Mouse (Mus musculus) layer of hippocampus, postnatal 25 days (tissue): ENCODE data around the gene Dntt. TPM values are rescaled to one million over a fixed set of nuclear protein-coding genes. Genes with fewer than 3 reads are reported as not detected.

Source experiments
- DNase-seq, 2 experiments: peaks; one replicate each; pipeline ENCODE4 v3.0.0; 2022; ENCODE audit warnings: mixed read lengths in 2 of 2, low spot score in 1 of 2; ENCODE audit errors: extremely low spot score in 1 of 2
- total RNA-seq, 2 experiments: library from RNA; stranded (reverse); gene quantifications; 2 replicates each; pipeline ENCODE4 v1.2.3; 2021

Dntt gene
- total RNA-seq, 2 experiments from 2014 or later, result not detected

DNA sequence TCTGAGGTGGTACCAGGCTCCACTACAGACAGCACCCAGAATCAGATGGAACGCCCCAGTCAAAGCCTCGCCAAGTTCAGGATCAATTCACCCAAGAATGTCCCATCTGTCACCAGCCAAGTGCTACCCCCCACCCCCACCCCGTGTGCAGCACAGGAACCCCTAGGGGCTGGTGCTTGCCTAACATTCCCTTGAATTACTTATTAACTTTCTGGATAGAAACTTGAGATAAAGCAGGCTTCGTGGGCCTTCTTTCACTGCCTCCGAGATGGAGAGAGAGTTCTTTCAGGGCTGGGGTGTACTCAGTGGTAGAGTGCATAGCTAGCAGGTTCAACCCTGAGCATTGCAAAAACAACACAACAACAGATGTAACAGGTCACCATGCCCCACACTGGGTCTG, 23.2 kb downstream of the Dntt start:
- no peak for DNase-seq

DNA sequence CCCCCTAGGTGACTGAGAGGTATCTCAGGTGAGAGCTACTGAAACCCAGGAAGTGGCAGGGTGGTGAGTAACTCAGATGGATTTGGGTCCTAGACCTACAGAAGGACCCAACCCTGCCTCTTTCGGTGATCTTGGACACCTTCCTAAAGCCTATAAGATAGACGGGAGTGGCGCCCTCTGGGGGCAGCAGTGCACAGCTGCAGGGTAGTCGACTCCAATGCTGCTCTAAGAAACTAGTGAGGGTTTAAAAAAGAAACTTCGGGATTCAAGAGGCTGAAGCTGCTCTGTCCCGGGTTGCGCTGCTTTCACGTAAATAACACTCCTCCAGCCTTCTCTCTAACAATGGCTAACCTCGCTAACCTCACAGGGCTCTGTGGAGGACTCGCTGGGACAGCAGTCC, 24.5 kb downstream of the Dntt start:
- peak in 1 of 2 experiments; percentile 27 for DNase-seq

DNA sequence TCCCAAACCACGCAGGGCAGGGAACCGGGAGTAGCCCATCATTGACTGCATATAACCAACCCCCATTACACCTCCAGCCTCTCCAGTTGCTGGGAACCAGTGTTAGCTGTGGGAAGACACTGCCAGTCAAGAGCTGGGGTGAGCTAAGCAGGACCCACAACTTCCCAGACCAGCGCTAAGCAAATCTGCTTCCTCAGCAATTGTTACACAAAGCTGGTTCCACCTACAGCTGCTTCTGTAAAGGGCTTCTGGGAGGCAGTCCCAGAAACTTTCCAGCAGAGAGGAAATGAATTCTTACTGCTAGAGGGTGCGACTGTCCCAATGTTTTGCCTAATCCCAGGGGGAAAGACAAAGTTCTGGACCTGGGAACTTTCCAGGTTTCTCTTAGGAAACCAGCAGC, 25.6 kb downstream of the Dntt start:
- DNase-seq, result no peak

DNA sequence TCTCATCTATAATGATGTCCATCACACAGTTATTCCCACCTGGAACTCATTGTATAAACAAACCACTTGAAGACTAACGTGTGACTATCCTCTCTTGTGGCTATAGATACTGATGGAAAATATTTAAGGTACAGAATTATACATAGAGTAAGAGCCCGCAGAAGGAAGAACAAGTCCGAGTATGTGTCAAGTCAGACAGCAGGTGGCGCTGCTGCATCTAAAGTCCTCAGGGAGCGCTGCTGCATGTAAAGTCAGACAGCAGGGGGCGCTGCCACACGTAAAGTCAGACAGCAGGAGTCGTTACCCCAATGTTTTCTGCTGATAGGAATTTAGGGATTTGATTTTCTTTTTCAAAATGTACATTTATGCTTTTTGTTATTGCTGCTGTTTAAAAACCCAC, 42.4 kb downstream of the Dntt start:
- peak; percentile 89 to 99 for DNase-seq

DNA sequence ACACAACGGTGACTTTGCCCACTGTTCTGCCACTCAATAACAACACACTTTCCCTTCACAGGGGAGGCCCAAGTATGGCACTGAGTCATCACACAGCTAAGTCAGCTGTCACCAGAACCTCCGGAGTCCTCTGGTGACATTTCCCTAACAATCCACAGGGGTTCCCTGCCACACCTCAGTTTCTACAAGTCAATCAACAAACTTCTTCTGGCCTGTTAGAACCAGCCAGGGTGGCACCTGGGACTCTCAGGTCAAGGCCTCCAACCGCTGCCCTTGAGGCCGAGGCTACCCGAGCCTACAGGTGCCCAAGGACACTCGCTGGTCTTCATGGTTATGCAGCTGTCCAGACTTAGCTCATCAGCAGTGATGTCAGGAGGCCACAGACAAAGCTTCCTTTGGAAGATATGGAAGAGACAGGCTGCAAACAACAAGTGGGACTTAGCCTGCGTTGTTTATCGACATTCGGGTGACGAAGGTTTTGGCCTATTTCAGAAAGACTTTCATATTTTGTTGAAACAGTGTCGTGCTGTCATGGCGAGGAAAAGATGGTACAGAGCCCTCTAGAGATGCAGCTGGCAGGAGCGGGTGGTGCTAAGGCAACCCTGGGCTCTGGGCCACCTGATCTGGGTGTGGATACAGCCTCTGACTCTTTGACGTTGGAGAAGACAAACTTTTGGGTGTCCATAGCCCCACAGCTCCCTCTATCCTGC, 44.8 kb downstream of the Dntt start:
- DNase-seq, result no peak

DNA sequence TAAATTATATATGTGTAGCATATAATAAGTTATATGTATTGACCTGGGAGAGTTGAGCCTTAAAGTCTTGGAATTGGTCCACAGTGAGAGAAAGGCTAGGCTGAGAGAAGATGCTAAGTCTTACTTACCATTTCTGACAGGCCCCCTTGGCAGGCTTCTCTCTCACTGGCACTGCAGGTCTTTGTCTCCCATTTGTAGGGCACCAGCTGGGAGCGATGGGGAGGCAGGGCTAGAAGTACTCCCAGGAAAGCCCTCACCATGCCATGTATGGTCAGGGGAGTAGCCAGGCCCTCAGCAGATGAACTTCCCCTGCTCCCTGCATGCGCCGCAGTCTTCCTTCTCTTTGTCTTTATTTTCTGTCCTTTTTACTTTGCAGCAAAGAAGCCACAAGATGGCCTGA, 47.8 kb downstream of the Dntt start, which contains the start of gene Opalin:
TSS of gene Opalin (minus strand) at position 208 of the 400 bp plus-strand sequence.
- DNase-seq, result no peak

DNA sequence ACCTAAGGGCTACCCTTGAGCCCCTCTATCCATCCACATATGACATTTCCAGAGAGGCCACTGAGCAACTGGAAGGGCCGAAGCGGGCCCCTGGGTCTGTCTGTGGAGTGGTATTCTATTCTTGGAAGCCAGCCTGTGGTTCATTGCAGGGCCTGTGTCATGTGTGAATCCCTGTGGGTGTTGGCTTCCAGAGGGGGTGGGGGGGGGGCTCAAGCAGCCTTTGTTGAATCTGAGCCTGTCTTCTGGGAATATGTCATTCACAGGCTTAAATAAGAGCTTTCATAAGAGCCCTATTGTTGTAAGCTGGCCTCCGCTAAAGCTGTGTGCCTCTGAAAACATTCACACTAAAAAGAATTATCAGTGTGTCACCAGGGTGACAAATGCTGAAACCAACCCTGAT, 52.5 kb downstream of the Dntt start:
- DNase-seq, result no peak

DNA sequence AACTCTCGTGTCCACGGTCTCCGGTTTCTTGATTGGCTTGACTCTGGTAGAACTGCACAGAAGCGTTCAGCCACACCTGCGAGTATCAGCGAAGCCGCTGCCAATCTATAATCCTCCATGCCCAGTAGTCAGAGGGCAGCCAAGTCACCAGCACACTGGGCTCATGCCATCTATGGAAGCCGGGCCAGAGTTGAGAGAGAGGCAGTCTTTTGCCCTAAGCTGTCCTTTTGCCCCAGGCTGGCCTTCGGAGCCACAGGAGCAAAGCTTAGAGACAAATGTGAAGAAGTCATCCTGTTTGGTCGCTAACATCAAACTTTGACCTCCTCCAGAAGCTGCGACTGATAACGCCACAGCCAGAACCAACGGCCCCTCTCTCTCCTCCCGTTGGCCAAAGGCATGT, 54.6 kb downstream of the Dntt start:
- no peak for DNase-seq

DNA sequence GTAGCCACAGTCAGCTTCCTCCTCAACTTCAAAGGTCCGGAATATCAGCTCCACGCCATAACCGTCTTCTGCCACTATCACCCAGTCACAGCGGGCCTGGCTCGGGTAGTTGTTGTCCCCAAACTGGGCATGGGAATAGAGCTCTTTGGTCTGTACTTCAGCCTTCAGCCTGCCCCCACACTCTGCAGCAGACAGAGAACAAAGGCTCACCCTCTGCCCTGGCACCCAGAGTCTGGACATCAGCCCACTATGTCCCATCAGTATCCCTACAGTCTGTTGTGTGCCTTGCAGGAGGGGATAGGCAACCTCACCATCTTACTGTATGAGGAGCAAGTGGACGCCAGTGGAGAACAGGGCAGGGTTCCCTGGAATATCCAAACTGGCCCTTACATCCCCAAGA, 57.2 kb downstream of the Dntt start:
- no peak for DNase-seq

DNA sequence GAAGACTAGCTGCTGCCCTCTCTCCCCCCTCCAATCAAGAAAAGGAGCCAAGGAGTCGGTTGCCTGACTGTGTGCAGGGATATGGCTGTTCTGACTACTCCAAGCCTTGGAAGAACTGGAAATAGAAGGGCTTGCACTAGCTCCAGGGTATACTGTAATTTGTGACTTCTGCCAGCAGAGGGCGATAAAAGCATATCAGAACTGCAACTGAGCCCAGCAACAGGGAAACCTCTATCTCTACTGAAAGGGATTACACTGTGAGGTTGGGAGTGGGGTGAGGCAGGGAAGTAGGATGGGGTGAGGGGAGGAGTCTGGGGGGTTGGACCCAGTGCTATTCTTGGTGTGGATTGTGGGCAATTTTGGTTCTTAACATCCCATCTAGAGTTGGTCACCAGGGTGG, 57.6 kb downstream of the Dntt start:
- DNase-seq, result peak; percentile 48 to 79

DNA sequence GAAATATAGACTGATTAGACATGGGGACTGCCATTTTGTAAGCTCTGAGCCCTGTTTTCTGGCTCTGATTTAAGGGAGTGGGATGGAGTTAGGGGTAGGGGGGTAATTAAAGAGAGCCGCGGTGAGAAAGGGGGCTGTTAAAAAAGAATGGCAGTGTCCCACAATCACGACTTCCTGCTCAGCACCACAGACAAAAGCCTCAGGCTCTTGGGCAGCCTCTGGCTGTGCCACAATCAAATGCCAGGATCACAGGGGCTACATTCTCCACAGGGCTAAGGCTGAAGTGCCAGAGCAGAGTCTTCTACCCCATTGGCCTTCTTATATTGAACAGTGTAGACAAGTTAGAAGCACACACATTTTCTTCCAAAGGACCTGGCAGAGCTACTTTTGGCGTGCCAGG, 58.8 kb downstream of the Dntt start:
- DNase-seq, result no peak

DNA sequence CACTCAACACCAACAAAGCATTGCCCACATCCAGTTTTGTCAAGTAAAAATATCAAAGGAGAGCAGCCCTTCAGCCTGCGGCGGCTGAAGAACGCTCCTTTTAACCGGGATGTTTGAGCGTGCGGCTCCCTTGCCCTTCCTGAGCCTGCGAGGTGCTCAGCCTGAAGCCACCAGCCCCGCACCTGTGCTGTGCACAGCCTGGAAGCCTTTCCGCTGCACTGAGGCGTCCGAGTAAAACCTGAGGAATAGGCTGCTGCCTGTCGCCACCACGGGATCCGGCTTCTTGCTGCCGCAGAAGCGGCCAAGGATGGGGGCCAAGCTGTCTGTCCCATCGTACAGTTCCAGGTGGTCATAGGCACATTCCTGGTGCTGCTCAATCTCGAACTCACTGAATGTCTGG, 59.4 kb downstream of the Dntt start:
- no peak for DNase-seq

DNA sequence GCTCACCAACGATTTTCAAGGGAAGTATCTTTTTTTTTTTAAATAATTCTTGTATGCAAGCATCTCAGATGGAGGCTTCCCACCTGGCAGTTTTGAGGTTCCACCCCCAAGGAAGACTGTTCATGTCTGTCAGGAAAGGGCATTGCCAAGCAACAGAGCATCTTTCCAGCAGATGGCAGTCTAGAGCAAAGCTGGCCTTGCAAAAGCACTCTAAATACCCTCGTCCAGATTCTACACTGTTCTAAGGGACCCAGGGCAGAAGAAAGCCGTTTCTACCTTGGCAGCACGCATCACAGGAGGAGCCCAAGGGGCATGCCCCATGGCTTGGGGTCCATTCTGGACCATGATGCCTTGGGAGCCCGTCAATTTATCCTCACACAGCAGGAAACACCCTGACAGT, 60.8 kb downstream of the Dntt start:
- DNase-seq, result peak; percentile 50 to 79

DNA sequence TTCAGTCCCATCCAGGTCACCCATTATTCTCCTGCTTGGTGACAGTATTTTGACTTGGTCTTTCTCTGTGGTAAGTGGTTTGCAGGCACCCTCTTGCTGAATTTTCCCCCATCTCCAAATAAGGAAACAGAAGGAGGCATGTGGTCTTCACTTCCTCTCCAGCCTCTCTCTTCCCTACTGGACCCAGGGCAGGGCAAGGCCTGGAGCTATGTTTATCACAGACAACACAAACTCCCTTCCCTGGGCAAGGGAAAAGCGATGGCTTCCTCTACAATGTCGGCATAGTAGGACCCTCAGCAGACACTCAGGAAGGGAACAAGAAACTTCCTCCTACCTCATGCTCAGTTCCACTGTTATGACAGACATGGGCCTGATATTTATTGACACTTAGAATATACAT, 62.8 kb downstream of the Dntt start:
- no peak for DNase-seq

DNA sequence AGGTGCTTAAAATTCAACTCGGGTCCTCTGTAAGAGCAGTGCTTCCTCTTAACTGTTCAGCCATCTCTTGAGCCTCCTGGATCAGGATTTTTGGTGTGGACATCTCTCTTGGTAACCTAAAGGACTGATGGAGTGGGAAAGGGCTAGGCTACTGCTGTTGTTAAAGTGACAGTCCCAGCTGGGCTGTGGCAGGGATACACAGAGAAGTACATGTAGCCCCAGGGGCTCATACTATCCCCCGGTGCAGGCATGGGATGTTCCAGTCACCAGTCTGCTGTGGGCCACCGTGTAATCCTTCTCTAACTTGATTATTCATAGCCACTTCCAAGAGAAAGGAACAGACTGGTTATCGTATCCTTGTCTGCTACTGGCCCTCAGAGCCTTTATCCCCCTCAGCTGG, 68.0 kb downstream of the Dntt start:
- DNase-seq, result no peak

DNA sequence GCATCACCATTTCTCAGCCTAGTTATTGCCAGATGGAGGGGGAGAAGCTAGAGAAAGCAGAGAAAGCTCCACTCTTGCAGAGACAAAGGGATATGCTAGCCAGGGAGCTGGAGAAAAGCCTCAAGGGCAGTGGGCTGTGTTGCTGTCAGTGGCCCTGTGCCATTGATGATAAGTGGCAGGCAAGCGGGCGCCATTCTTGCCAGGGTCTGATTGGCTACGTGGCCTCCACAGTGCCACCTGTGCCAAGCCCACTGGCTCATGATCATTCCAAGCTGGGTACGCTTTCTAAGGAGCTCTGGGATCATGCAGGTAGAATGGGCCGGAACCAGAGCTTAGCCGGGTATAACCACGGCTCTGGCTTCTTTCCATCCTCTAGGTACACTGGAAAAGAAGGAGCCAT, 71.8 kb downstream of the Dntt start:
- DNase-seq, result no peak

DNA sequence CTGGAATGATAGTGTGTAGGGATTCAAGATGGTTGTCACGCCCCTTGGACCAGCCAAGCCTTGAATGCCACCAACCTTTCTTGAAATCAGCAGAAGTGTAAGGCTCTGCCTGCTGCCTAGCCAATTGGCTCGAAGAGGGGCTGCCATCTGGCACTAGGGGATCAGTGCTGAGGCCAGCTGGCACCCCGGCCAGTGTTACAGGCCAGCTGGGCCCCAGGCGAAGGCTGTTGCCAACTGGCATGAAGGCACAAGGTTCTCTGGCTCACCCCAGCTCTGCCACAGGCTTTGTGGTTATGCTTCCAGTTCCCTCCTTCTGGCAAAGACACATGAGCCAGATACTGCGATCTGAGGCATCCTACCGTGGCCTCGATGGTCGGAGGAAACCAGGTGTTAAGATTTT, 72.3 kb downstream of the Dntt start:
- DNase-seq, result peak; percentile 63 to 64

DNA sequence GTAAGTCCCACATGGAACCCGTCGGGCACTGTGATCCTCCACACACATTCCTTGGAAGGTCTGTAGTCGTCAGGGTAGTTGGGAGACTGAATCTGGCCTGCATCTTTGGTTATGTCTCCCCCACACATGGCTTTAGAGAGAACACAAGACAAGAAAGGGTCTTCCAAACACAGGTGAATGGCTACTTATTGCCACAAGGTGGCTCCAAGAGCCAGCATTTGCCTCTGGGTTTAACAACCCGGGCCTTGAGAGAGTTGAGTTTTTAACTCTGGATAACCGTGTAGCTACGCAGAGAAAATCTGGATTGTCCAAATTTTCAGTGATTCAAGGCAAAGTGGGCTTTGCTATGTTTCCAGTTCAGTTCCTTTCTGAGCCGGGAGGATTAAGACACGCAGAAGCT, 75.8 kb downstream of the Dntt start:
- no peak for DNase-seq

DNA sequence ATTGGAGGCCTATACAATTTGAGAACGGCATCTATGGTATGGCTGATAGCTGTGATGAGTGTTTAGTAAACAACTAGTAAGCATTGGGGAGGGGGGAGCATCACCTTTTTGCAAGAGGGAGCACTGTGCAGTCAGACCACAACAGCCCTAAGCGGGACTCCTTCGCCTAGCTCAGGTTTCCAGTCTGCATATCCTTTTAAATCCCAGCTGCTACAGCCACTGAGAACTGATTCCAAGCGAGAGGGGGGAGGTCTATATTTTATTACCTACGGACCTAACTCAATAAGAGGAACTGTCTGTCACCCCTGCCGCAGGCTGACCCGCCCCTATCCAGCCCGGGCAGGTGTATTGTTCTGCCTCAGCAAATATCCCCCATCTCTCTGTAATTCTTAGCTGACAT, 78.5 kb downstream of the Dntt start:
- DNase-seq, result no peak

DNA sequence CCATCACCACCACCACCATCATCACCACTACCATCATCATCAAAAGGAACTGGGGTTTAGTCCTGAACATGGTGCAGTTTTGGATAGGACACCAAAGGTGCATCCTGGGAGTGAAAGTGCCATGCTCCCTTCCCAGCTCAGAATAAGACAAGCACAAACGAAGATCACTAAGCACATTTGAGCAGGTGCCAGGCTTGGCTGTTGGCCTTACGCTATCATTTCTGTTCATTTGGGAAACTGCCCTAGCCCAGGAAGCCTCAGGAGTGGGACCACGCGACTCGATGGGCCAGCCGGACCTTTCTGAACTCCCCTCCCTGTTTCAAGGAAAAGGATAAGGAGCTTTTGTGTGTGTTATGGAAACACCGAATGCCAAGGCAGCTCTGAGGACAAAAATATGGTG, 79.6 kb downstream of the Dntt start:
- DNase-seq, result no peak
